Mouse (Mus musculus): Measurements from ENCODE around the gene Med12l. TPM values are rescaled to one million over a fixed set of nuclear protein-coding genes. Genes with fewer than 3 reads are reported as not detected.
"Not testable (repeated sequence)": the region's sequence is repeated elsewhere in the genome, so short reads cannot be mapped to it uniquely, and the experiment has no call there.

The Med12l gene
- total RNA-seq, 2 experiments from 2014 or later, result 11.2 to 14.4 TPM

DNA sequence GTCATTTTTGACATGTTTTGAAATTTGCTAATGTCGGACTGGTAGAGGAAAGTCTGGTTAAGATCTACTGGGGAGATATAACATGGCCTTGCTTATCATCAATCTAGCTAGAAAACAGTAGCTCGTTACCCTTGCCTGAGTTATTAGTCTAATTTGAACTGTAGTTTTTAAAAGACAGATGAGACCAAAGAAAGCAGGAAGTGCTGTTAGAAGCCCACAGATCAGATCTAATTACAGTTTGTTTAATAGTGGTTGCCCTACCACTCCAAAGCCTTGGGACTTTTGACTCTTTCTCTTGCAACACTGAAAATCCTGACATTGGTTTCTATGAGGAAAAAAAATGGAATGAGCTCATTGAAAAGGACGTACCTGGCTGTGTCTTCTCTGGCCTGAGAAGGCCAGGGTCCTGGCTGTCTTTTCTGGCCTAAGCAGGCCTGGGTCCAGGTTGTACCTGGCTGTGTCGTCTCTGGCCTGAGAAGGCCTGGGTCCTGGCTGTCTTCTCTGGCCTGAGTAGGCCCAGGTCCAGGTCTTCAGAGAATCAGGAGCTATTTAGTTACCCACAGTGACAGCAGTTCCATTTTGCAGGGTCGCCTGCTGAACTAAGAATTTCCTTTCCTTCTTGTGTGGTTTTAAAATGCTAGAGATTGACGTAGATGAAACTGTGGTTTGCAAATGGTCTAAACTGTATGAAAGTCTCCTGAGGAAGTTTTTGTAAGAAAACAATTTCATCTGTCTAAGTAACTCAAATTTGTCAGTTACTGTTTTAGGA is 95.8 kb downstream of the Med12l start, which contains the start of gene Gpr171:
Gpr171 (minus strand) TSS at position 604 of the 769 bp plus-strand sequence.
- no peak for DNase-seq

DNA sequence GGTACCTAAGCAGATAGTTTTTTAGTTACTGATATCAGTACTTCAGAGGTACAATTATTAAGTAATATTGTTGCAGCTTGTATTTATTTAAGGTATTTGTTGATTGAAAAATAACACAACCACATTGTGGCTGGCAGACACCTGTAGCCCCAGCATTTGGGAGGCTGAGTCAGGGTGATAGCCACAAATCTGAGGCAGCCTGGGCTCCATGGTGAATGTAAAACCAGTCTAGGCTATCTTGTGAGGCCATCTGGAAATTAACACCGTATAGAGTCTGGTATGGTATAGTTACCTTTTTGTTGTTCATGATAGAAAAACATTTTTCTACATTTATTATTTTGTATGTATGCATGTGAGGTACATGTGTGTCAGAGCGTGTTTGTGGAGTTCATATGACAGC is 96.5 kb downstream of the Med12l start:
- DNase-seq, result no peak

DNA sequence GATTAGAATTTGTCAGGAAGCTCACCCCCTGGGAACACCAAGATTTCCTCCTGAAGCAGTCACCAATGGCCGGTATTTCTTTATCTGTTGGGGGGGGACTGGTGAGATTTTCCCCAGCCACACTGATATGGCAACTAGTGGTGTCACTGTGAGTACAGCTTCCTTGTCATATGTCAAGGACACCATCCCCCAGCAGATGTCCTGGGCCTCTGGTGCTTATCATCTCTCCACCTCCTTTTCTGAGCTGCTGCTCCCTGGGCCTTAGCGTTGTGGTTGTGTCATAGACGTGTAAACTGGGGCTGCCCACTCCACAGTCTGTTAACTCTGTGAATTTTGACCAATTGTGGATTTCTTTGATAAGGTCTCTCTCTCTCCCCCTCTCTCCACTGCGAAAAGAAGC is 98.8 kb downstream of the Med12l start:
- no peak for DNase-seq

DNA sequence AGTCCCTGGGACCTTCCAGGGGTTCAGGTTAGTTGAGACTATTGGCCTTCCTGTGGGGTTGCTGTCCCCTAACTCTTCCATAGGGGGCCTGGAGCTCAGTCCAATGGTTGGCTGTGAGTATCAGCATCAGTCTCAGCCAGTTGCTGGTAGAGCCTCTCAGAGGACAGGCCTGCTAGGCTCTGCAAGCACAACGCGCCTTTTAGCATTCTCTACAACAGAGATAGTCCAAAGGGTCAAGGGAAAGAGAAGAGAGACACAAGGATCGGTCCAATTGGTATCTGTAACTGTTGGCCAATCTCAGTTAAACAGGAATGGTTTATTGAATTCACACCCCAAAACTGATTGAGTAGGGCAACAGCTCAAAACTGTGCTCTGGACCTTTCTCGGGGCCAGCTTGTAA is 101.8 kb downstream of the Med12l start:
- DNase-seq, result no peak

DNA sequence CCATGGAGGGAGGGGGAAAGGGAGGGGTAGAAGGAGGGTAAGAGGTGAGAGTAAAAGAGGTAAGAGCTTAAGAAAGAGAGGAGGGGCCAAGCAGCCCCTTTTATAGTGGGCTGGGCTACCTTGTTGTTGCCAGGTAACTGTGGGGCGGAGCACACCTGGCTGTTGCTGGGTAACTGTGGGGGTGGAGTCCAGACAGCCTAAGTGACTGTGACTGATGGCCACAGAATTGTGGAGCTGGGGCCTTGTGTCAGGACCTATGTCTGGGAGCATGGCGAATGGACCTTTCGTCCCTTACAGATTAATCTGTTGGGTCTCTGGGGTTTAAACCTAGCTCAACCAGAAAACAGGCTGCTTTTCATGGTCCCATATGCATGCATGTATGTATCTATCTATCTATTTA is 104.2 kb downstream of the Med12l start:
- not testable (repeated sequence) for DNase-seq

DNA sequence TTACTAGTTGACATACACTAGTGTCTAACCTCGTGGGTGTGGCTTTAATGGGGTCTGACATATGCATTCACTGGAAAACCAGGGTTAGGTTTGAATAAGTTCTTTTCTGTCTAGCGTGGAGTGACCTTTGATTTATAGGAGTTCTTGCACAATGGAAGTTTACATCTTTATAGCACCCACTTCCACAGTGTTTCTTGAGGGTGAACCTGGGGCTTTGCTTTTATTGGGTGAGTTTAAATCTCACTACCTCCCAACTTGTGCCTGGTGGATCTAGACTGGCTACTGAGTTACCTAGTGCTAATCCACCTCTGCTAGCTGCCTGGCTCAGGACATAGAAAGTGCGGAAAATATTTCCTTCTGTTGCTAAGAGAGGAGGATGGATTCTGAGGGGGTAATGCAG is 106.3 kb downstream of the Med12l start:
- DNase-seq, result no peak

DNA sequence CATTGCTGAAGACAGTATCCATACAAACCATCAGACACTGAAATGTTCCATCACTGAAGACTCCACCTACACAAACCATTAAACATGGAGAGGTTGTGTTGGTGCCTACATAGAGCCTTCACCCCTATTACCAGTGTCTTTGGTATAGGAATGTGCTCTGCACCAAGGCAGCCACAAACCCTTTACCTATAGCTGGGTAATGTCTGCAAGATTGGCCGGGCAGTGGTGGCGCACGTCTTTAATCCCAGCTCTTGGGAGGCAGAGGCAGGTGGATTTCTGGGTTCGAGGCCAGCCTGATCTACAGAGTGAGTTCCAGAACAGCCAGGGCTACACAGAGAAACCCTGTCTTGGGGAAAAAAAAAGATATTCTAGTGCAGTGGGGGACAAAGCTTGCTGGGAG is 107.7 kb downstream of the Med12l start:
- not testable (repeated sequence) for DNase-seq

DNA sequence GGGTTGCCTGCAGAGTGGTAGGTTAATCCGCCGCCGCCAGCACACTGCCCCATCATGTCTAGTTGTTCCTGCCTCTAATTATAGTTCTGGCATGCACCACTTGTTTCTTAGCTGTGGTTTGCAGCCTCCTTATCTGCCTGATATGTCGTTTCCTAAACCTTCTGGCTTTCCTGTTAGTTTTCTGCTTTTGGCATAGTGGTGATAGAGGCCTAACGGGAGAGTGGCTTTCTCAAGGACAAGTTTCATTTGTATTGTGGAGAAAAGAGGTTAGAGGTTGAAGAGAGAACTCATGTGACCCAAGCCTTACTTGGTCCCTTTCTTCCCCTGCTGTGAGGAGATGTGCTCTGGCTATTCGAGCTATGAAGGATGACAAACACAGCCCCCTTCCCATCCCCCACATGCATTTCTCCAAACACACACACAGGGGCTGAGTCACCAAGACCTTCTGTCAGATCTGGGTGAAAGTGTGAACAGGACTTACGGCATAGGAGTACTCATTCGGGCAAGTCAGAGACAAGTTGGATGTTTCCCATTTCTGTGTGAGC is 108.4 kb downstream of the Med12l start:
- DNase-seq, result peak; percentile 29

DNA sequence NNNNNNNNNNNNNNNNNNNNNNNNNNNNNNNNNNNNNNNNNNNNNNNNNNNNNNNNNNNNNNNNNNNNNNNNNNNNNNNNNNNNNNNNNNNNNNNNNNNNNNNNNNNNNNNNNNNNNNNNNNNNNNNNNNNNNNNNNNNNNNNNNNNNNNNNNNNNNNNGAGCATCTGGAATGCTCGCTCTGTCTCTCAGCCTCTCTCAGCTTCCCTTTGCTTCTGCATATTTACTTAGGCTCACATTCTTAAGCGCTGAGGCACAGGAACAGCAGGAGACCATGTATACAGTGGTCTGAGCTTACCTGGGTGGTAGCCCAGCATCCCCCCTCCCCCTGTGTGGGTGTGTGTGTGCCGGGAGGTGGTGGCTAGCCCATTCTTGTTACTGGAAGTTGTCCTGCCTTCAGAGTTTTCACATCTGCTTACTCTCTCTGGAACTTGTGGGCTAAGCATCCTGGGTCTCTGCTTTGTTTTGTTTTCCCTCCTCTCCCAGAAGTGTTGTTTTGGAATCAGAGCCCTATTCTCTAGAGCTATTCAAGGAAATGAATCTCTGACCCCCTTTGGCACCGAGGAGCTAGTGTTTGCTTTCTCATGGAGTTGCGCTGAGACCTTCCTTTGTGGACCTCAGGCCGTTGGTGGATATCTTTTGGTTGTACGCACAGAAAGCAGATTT is 115.6 kb downstream of the Med12l start:
- DNase-seq, result no peak

DNA sequence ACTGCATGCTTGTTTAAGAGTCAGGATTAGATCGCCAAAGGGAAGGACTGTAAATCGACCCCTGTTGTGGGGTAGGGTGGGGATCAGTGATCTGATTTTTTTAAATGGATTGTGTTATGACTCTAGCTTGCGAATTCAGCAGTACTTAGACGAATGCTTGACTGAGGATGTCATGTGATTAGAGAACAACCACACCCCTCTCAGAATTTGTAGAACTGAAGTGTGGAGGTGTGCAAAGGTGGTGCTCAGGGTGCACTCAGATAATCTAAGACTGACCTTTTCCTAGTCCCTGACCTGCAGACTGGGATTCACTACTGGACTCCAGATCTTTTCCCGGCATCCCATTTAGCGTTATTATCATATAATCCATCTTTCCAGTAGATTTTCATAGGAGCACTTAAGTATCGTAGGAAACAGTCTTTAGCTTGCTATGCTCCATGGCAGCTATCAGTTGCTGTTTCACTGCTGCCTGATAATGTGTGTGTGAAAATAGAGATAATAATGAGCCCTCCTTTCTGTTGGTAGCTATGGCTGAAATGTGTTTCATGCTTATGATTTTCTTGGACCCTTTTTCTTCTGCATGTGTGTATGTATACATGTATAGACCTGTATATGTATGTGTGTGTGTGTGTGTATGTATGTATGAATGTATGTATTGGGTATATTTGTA is 116.3 kb downstream of the Med12l start:
- no peak for DNase-seq

DNA sequence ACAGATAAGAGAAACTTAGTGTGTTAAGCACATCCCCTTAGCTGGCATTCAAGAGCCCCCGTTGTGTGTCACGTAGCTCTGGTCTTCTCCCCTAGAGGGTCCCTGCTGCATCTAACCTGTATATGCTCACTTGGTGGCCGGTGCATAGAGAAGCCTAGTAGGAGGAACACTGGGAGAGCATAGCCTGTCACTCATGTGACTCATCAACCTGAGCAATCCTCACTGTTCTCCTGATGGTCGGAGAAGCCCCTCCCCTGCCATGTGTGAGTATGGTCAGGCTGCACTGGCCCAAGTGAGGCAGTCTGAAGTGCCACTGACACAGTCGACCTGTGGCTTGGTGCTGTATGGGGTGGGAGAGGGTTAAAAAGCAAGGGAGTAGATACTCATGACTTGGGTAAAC is 119.4 kb downstream of the Med12l start:
- no peak for DNase-seq

DNA sequence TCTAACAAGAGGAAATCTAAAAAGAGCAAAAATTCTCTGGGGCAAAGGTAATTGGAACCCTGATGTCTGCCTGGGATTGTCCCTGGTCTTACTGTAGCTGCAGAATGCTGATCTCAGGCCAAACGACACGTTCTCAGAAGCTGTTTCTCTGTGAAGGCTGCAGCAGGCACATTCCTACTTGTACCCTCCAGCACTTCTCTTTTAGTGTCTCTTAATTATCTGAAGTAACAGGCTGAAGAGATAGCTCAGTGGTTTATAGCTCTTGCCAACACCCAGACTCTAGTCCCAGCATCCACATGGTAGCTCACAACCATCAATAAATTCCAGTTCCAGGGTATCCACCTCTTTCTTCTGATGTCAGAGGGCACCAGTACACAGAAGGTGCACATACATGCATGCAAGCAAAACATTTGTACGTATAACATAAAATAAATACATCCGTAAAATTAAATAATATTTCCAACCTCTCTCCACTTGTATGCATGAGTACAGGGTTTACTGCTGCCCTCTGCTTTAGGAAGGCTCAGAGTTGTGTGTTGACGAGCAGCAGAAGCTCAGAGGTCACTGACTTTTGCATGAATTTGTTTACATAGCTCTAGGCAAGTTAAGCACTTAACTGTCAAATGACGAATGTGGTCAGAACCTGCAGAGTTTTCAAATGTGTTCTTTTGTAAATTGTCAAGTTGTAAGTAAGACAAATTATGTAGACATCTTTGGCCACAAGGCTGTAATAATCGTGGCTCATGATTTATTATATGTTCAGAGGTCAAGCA is 120.3 kb downstream of the Med12l start:
- DNase-seq, result no peak

DNA sequence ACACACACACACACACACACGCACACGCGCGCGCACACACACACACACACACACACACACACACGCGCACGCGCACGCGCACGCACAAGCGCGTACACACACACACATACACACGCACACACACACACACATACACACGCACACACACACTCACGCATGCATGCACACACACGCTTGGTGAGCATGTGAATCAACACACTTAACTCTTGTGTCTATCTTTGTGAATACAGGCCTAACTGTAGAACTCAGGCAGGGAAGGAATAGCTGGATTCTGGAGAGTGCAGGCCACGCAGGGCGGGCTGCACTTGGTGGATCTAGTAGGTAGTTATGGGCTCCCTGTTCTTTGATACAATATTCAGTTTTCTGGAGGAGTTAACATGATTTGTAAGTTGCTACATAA is 123.1 kb downstream of the Med12l start:
- DNase-seq, result no peak

DNA sequence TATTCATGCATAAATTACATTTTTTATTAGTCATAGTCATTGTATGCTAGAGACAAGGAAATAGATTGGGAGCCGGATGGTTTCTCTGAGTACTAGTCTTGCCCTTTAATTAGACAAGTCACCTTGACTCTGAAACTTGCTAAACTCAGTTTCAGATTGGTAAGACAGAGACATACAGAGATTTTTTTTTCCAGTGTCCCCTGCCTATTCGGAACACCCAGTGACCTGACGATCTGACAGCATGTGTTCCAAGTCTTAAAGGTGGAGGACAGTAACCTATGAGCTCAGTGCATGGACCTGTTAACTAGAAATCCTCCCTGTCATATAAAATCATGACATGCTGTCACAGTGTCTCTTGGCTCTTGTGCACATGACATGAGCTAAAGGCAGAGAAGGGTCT is 123.9 kb downstream of the Med12l start:
- no peak for DNase-seq

DNA sequence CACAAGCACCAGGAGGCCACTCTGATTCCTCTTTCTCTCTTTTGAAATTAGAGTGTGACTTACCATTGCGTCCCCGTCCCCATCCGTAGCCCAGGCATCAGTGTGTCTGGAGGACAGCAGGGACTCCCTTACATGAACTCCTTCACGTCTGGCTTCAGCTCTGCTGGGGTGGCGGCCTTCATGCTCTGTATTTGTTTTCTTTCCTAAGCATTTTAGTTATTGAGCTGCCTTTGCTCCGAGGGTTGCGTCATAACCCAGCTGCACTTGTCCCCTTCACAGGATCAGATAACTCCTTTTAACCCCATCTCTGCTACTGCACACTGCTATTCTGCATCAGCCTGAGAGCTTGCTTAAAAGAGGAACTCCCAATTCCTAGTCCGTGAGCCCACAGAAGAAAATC is 124.8 kb downstream of the Med12l start:
- DNase-seq, result peak; percentile 67

DNA sequence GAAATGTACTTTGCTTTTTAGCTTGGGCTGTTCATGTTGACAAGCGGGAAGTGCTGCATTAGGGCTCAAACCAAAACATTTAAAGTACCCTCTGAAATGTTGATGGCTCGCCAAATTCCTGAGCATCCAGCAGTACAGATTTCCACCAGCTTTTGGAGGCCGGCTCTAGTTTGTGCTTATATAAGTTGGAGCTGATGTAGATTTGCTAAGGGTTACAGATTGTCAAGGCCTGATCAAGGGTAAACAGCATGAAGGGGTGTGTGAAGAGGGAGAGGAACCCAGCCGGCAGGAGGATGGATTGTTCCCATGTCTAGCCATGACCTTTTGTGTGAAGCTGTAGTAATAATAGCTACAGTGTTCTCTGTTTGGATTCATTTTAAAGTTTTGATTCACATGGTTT is 125.5 kb downstream of the Med12l start:
- no peak for DNase-seq

DNA sequence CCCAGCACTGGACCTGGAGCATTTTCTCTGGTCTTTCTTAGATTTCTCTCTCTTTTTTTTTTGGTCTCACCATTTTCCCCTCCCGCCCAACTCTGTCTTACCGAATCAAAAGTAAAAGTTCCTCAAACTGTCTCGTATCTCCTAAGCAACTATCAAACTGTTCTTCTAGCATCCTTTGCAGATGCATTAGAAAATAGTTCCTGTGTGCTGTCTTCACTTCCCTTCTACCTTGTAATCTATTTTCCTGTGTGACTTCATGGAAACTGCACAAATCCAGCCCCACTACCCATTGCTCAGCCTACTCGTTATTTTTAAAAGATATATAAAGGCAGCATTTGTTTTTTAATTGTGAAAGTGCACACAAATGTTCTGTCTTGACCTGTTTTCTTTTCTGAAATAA is 126.3 kb downstream of the Med12l start:
- DNase-seq, result no peak

DNA sequence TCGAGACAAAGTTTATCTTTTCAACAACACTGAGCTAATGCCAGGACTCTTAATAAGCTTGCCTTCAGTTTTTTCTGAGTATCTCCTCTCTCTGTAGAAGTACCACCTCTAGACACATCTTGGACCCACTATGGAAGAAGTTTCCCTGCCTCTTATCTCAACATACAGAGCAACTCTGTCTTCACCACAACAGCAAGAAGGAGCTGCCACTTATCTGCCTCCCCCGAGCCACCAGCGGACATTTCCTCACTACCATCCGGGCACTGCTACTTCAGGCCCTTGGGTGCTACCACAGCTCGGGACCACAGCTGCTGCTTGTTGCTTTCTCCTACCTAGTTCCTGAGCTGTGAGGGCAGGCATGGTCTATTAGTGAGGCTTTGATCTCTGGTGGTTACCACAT is 127.6 kb downstream of the Med12l start:
- no peak for DNase-seq

DNA sequence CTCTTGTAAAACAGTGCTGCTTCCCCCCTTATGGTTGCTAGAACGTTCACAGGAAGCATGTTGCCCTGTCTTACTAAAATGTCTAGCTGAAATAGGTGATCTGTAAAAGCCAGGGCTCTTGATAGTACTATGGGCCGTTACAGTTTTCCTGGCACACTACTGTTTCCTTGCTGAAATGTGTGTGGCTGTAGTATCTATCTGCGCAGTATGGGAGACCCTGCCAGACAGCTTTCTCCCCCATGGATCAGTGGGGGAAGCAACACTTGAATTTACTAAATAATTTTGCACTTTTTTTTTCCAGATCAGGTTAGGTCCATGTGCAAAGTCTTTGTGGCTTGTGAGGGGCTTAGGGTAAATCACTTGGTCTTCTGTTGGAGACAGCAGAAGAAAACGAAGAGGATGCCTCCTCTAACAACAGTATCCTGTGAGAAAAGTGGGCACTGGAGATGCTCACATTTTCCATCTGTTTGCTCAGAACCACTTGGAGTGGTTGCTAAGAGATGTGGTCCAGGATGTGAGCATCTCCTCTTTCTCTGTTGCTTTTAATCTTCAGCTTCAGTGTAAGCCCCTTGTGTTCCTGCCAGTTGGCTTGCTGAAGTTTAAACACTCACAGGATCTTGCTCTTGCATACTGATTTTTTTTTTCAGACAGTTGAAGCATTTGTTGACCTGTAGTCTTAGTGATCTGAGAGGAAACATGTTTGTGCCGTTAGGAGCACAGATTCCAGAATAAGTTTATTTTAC is 130.5 kb downstream of the Med12l start:
- DNase-seq, result no peak

DNA sequence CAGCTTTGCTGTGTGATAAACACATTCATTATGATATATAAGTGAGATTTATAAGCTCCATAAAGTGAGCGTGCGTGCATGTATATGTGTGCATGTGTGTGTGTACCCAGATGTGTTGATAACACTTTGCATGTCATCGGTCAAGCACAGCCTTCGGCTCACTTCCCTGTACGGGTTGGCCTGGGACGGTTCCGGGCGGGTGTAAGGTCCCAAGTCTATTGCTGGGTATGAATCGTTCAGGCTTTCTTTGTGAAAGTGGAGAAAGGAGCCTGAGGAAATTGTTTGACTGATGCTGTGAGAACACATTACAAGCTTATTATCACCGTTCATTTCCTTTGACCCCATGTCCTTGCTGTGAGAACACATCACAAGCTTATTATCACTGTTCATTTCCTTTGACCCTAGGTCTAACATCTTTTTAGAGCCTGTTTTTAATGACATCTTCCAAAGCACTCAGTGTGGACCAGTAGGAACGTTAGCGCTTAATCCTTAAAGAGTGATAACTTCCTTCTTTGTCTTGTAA is 133.4 kb downstream of the Med12l start:
- no peak for DNase-seq

DNA sequence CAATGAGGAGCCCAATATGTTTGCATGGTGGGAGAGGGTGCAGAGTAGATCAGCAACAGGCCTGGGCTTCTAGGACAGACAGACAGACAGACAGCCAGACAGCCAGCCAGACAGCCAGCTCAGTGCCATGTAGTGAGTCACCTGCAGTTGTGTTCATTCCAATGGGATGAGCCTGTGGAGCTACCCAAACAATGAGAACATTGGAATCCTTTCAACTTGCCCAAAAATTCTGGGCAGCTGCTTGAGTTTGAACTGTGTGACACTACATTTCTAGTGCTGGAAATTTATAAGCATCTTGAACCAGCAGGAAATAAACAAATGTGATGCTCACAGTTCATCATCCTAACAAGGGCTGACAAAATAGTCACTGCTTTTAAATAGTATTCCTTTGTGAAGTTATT is 134.0 kb downstream of the Med12l start:
- DNase-seq, result no peak
